Mouse (Mus musculus): ENCODE measurements around the gene Xpo4. TPM values are rescaled to one million over a fixed set of nuclear protein-coding genes. Genes with fewer than 3 reads are reported as not detected.

Xpo4 gene
- polyA plus RNA-seq (2017; shearing (Covaris generic)): 46.6 TPM

DNA sequence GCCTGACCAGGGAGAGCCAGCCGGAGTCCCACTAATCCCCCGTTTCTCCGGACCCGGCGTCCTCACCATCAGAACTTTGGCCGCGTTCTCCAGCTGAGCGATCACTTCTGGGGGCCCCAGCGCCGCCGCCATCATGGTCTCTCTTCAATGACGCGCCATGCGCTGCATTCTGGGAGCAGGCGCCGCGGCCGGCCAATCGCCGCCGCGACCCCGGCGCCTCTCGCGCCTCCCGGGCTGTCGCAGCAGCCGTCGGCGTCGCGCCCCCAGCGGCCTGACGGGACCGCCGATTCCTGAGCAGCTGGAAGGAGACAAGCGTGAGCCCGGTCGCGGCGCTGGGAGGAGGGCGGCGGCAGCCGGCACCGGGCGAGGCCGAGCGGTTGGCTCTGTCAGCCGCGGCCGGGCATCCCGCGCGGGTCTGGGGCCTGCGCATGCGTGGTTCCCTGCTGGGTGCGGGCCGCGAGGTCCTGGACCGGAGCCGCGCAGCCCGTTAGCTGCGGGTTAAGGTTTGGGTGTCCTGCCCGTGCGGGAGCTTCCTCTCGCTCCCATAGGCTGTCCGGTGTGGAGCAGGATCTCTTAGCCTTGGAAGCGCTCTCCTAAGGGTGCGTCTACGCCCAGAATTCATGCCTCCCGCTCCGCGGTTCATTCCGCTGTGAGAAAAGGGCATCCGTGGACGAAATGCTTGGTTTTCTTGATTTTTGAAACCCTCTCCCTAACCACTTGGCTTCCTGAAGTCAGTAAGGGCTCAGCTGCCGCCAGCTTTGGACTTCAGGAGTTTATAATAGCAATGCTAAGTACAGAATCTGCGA is at the start of gene Xpo4:
Xpo4 (minus strand) TSS at position 609 of the 806 bp plus-strand sequence.

GRCm38 (mm10) chr14:57571155-57572133 is 93.8 kb downstream of the Xpo4 start, which contains the start of gene Eef1akmt1:
Eef1akmt1 (minus strand) TSS chr14:57571612.

Other genes with a start within 250 kb of the Xpo4 start
- 3.3 TPM for gene Ift88, start 241.4 kb downstream of the Xpo4 start, polyA plus RNA-seq (2017; shearing (Covaris generic))
- not detected for gene Il17d, start 140.7 kb downstream of the Xpo4 start, polyA plus RNA-seq (2017; shearing (Covaris generic))
- gene Eef1akmt1, start 93.8 kb downstream of the Xpo4 start, polyA plus RNA-seq (2017; shearing (Covaris generic)): 134 TPM
- not detected for gene Gm49361, start 80.7 kb upstream of the Xpo4 start, polyA plus RNA-seq (2017; shearing (Covaris generic))
- gene Lats2, start 93.0 kb upstream of the Xpo4 start, polyA plus RNA-seq (2017; shearing (Covaris generic)): 12.1 TPM
- 262 TPM for gene Sap18, start 132.8 kb upstream of the Xpo4 start, polyA plus RNA-seq (2017; shearing (Covaris generic))
- 1.4 TPM for gene Ska3, start 160.8 kb upstream of the Xpo4 start, polyA plus RNA-seq (2017; shearing (Covaris generic))
- 140 TPM for gene Mrpl57, start 160.8 kb upstream of the Xpo4 start, polyA plus RNA-seq (2017; shearing (Covaris generic))
- 223 TPM for gene Zdhhc20, start 224.8 kb upstream of the Xpo4 start, polyA plus RNA-seq (2017; shearing (Covaris generic))

All from CD4-positive, CD25-positive, alpha-beta regulatory T cell, adult 9 weeks (primary cell).